Mouse (Mus musculus): ENCODE measurements around the gene Mmp14.

Mmp14 gene

GRCm38 (mm10) chr14:54474744-54475143 lies 43.3 kb downstream of the Mmp14 start:
- DNase-seq (ENCODE audit: extremely low read depth, low read depth): no peak

DNA sequence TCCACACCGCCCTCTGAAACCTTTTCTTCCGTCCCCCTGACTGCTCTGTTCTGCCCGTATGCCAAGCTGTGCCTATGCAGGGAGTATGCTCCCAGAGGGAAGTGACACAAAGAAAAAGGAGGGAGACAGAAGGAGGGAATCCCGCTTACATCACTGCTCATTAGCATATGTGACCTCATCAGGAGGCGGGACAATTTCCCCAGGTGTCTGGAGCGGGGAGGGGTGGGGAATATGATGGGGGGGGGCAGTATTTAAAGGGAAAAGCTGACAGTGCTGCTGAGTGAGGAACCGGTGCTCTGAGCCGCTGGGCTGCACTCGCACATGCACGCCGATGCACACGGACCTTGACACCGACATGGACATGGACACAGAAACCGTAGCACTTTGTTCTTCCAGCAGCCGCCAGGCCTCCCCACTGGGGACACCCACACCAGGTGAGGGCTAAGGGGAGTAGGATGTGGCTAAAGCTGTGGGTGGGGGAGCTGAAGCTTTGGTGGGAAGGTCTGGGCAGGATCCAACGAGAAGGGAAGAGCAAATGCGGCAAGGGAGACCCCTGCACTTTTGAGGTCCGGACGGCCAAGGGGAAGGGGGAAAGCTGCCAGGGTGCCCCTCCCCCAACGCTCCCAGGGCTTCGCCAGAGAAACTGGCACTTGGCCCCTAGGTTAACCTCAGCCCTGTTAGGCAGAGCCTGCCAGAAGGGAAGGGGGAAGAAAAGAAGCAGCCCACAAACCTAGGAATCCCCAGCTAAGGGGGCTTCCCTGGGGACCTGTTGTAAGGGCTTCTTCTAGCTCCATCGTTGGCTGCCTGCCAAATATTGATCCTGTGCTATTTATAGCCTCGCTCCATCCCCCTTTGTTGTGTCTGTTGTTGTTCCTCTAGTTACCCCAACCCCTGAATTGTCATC lies 44.8 kb downstream of the Mmp14 start, which contains the start of gene Rem2:
Gene Rem2, plus strand, starts transcription at position 160 of the 904 bp plus-strand sequence.
- no peak for DNase-seq (ENCODE audit: extremely low read depth, low read depth)

DNA sequence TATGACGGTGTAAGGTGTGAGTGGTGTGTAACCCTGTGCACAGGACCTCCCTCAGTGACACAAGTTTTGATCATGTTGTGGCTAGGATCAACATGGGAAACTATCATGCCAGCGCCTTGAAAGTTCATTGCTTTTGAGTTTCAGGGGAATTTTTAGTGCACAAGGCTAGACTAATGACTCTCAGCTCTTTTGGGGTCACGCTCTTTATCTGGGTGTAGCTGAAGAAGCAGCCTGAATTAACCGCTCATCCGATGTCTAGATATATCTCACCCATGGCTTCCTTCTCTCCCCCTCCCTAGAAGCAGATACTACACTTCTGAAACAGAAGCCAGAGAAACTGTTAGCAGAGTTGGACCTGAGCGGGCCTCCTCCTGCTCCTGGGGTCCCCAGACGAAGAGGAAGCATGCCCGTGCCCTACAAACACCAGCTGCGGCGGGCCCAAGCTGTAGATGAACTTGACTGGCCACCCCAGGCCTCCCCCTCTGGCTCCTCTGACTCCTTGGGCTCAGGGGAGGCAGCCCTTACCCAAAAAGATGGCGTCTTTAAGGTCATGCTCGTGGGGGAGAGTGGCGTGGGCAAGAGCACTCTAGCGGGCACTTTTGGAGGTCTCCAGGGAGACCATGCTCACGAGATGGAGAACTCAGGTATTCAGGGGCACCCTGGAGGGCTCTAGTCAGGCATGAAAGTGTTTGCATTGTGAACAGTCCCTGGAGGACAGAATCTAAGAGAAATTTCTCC lies 45.9 kb downstream of the Mmp14 start:
- DNase-seq (ENCODE audit: extremely low read depth, low read depth): no peak

- DNase-seq (ENCODE audit: extremely low read depth, low read depth): no peak
Observed at GRCm38 (mm10) chr14:54479451-54479920, 48.1 kb downstream of the Mmp14 start.

DNA sequence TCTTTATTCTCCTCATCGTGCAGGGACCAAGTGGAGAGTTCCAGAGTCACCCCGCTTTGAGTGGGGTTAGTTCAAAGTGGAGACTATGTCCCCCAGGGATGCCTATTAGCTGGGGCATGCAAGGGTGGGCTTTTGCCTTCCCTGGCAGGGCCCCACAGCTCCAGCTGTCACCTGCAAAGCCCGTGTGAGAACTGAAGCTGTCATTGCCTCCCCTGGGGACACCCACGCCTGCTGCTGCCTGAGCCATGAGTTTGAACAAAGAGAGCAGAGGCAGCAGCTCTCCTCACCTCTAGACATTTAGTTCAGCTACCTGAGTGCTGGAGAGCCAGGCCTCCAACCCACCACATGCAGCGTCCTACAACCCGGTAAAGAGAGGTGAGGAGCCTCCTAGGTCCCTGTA lies 49.3 kb downstream of the Mmp14 start:
- DNase-seq (ENCODE audit: extremely low read depth, low read depth): no peak

DNA sequence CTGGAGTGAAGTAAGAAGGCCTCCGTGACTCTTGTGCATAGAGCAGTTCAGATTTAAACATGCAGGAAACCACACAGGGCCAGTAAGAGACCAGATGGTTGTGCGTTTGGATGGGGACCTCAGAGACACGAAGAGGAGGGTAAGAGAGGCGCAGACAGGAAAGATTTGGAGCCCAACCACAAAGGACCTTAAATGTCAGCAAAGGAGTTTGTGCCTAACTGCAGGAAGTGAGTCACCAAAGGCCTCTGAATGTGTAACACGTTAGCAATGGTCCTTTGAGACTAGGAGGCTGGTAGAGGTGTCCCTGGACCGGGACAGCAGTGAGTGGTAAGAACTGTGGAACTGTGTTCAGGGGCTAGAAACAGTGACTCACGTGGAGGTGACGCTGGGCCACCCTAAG lies 50.0 kb downstream of the Mmp14 start:
- DNase-seq (ENCODE audit: extremely low read depth, low read depth): no peak

GRCm38 (mm10) chr14:54482498-54482897 lies 51.1 kb downstream of the Mmp14 start:
- DNase-seq (ENCODE audit: extremely low read depth, low read depth): peak; percentile 74

GRCm38 (mm10) chr14:54485899-54486298 lies 54.5 kb downstream of the Mmp14 start:
- DNase-seq (ENCODE audit: extremely low read depth, low read depth): no peak

GRCm38 (mm10) chr14:54487732-54488131 lies 56.3 kb downstream of the Mmp14 start:
- no peak for DNase-seq (ENCODE audit: extremely low read depth, low read depth)

DNA sequence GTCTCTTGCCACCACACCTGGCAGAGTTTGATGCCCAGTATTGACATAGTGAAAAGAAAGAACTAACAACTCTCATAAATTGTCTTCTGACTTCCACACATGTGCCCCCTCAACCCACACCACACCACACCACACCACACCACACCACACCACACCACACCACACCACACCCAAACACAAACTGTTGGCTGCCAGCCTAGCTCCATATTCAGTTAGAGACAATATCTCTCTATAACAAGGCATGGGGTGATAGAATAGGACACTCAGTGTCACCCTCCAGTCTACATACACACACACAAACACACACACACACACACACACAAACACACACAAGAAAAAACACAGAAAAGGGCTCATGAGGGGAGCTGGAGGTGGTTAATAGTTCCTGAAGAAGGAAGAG lies 56.9 kb downstream of the Mmp14 start:
- no peak for DNase-seq (ENCODE audit: extremely low read depth, low read depth)

DNA sequence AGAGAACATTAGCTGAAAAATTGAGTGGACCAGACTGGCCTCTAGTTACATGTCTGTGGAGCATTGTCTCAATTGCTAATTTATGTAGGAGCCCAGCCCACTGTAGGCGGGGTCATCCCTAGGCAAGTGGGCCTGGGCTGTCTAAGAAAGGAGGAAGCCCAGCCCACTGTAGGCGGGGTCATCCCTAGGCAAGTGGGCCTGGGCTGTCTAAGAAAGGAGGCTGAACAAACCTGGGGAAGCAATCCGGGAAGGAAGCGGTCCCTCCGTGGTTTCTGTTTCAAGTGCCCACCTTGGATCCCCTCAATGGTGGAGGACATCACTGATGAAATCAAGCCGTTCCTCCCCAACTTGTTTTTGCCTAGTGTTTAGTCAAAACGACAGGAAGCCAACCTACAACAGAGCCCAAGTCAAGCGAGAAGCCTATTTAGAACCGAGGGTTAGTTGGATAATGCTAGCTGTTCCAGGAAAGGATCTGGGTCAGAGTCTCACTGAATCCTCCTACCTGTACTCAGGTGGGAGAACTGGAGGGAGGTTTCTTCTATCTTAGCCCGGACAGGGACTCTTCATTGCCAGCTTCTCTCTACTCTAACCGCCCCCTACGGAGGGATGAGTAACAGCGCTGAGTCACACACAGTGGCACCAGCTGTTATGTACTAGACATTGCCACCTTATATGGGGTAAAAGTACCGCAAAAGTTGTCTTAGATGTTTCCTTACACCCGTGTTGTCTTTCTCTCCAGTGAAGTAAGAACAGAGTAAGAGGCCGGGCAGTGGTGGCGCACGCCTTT lies 61.1 kb downstream of the Mmp14 start:
- peak; percentile 38 for DNase-seq (ENCODE audit: extremely low read depth, low read depth)

- no peak for DNase-seq (ENCODE audit: extremely low read depth, low read depth)
Observed at GRCm38 (mm10) chr14:54493236-54493635, 61.8 kb downstream of the Mmp14 start.

- peak; percentile 46 for DNase-seq (ENCODE audit: extremely low read depth, low read depth)
Observed at GRCm38 (mm10) chr14:54494234-54494633, 62.8 kb downstream of the Mmp14 start.
